Mouse (Mus musculus) midbrain, embryonic 12.5 days (tissue): ENCODE measurements around the gene Dus4l. TPM values are rescaled to one million over a fixed set of nuclear protein-coding genes. Genes with fewer than 3 reads are reported as not detected.
"Not testable (repeated sequence)": the region's sequence is repeated elsewhere in the genome, so short reads cannot be mapped to it uniquely, and the experiment has no call there.

ENCODE experiments used
- ATAC-seq: fragments of 200-750 bp; cut with Nextera tagmentation; 2 replicates; pipeline ENCODE4 v1.8.0; 2017; ENCODE audit warnings: low read depth, moderate TSS enrichment, moderate library complexity; ENCODE audit not compliant: low FRiP score
- H3K27ac ChIP-seq: fragments of 300-500 bp; sonication (generic); replicated peaks from 2 replicates; pipeline ENCODE4 v1.5.1; 2016; ENCODE audit warnings: mild to moderate bottlenecking
- H3K27me3 ChIP-seq: fragments of 300-500 bp; sonication (generic); 2 replicates; pipeline ENCODE4 v1.6.1; 2016; ENCODE audit warnings: mild to moderate bottlenecking
- H3K36me3 ChIP-seq: fragments of 300-500 bp; sonication (generic); 2 replicates; pipeline ENCODE4 v1.6.1; 2016
- H3K4me1 ChIP-seq: fragments of 300-500 bp; sonication (generic); 2 replicates; pipeline ENCODE4 v1.6.1; 2016
- H3K4me2 ChIP-seq: fragments of 300-500 bp; sonication (generic); replicated peaks from 2 replicates; pipeline ENCODE4 v1.6.1; 2016; ENCODE audit warnings: mild to moderate bottlenecking, moderate library complexity
- H3K4me3 ChIP-seq: fragments of 300-500 bp; sonication (generic); 2 replicates; pipeline ENCODE4 v1.5.1; 2016; ENCODE audit warnings: mild to moderate bottlenecking
- H3K9ac ChIP-seq: fragments of 300-500 bp; sonication (generic); replicated peaks from 2 replicates; pipeline ENCODE4 v1.6.1; 2016; ENCODE audit warnings: mild to moderate bottlenecking, moderate library complexity
- H3K9me3 ChIP-seq: fragments of 300-500 bp; sonication (generic); 2 replicates; pipeline ENCODE4 v1.6.1; 2016; ENCODE audit warnings: mild to moderate bottlenecking
- WGBS: fragments of 180-500 bp; shearing (Covaris S2); methylation state at CpG from one replicate; pipeline ENCODE4 v1.1.7; 2016; 5-methylcytosine and 5-hydroxymethylcytosine counted together
- polyA plus RNA-seq: library from polyadenylated mRNA; unstranded; fragments of >200 nt; fragmentation: Nextera tagmentation; extraction: Ambion mirVana; gene quantifications from 2 replicates; pipeline ENCODE4 v1.2.1, GENCODE M21; 2016

The Dus4l gene
- polyA plus RNA-seq, 1 experiment from 2014 or later: 7.9 TPM

- H3K27ac ChIP-seq: peak within 1 kb of the TSS; percentile 49; the same call in 1 of the 2 replicates
- H3K36me3 ChIP-seq: no peaks in the 10 kb centered on the region
- WGBS: 2% methylated on average over 66 of the region's 73 CpGs
- peaks cover 7% of the 10 kb centered on the region for H3K4me1 ChIP-seq
- H3K4me2 ChIP-seq: peak within 1 kb of the TSS; percentile 65
- peak within 1 kb of the TSS; percentile 65 for H3K4me3 ChIP-seq
- no peaks in the 10 kb centered on the region for H3K9me3 ChIP-seq
- H3K9ac ChIP-seq: peak within 1 kb of the TSS; percentile 71
- peak; percentile 91 for ATAC-seq
- no peaks in the 10 kb centered on the region for H3K27me3 ChIP-seq
Measured at GRCm38 (mm10) chr12:31634343-31635239, 20.0 kb downstream of the Dus4l start, which contains the start of gene Bcap29. Bcap29 (minus strand) TSS chr12:31634658.

GRCm38 (mm10) chr12:31633970-31634342 lies 20.7 kb downstream of the Dus4l start:
- Histone ChIP-seq H3K4me1 (peaks cover 7% of the 10 kb centered on the region), H3K9me3 (no peaks in the 10 kb centered on the region), H3K9ac (peak overlapping the region; percentile 71), H3K4me2 (peak overlapping the region; percentile 65), H3K27me3 (no peaks in the 10 kb centered on the region), H3K4me3 (peak overlapping the region; percentile 65), H3K27ac (0 out of 2 replicates have a peak overlapping the region, but pooled peaks have one; percentile 49), H3K36me3 (no peaks in the 10 kb centered on the region)
- ATAC-seq: peak; percentile 53
- WGBS: 12% methylated on average over 13 of the region's 13 CpGs

GRCm38 (mm10) chr12:31628396-31628795 lies 26.2 kb downstream of the Dus4l start:
- H3K36me3 ChIP-seq, ATAC-seq, H3K4me3 ChIP-seq, H3K4me1 ChIP-seq, H3K27ac ChIP-seq, H3K4me2 ChIP-seq, H3K27me3 ChIP-seq, H3K9me3 ChIP-seq, H3K9ac ChIP-seq: not testable (repeated sequence)
- 89% methylated on average over 9 of the region's 9 CpGs for WGBS

GRCm38 (mm10) chr12:31625016-31625415 lies 29.6 kb downstream of the Dus4l start:
- Histone ChIP-seq H3K9ac (no peak overlapping the region), H3K4me2 (no peak overlapping the region)
- WGBS: 94% methylated on average over 1 of the region's 1 CpGs

GRCm38 (mm10) chr12:31620106-31620505 lies 34.5 kb downstream of the Dus4l start:
- Histone ChIP-seq H3K9me3 (no peaks in the 10 kb centered on the region), H3K36me3 (0 out of 2 replicates have a peak, but pooled peaks cover 8% of the 10 kb centered on the region), H3K4me1 (no peaks in the 10 kb centered on the region), H3K27ac (no peak overlapping the region), H3K4me3 (no peak overlapping the region), H3K27me3 (no peaks in the 10 kb centered on the region), H3K4me2 (no peak overlapping the region), H3K9ac (no peak overlapping the region)
- WGBS: 84% methylated on average over 8 of the region's 8 CpGs
- ATAC-seq: no peak

More at GRCm38 (mm10) chr12:31625016-31625415, 29.6 kb downstream of the Dus4l start:
- no peaks in the 10 kb centered on the region for H3K9me3 ChIP-seq
- H3K36me3 ChIP-seq: peaks cover 9% of the 10 kb centered on the region; the same call in 1 of the 2 replicates
- ATAC-seq: no peak
- no peak overlapping the region for H3K4me3 ChIP-seq
- H3K4me1 ChIP-seq: no peaks in the 10 kb centered on the region
- no peaks in the 10 kb centered on the region for H3K27me3 ChIP-seq
- H3K27ac ChIP-seq: no peak overlapping the region

- Histone ChIP-seq H3K4me3 (no peak overlapping the region), H3K4me2 (no peak overlapping the region), H3K9me3 (no peaks in the 10 kb centered on the region), H3K27ac (no peak overlapping the region), H3K4me1 (no peaks in the 10 kb centered on the region), H3K9ac (no peak overlapping the region), H3K27me3 (no peaks in the 10 kb centered on the region), H3K36me3 (0 out of 2 replicates have a peak, but pooled peaks cover 3% of the 10 kb centered on the region)
- no peak for ATAC-seq
- 49% methylated on average over 4 of the region's 4 CpGs for WGBS
Measured at GRCm38 (mm10) chr12:31613353-31613752, 41.3 kb downstream of the Dus4l start.

- no peak overlapping the region for H3K9ac ChIP-seq
- H3K9me3 ChIP-seq: no peaks in the 10 kb centered on the region
- 9% methylated on average over 3 of the region's 3 CpGs for WGBS
- no peaks in the 10 kb centered on the region for H3K27me3 ChIP-seq
- H3K4me2 ChIP-seq: no peak overlapping the region
- H3K27ac ChIP-seq: no peak overlapping the region
- no peaks in the 10 kb centered on the region for H3K4me1 ChIP-seq
- ATAC-seq: no peak
- no peaks in the 10 kb centered on the region for H3K36me3 ChIP-seq
- H3K4me3 ChIP-seq: no peak overlapping the region
Measured at GRCm38 (mm10) chr12:31608138-31608537, 46.5 kb downstream of the Dus4l start.

GRCm38 (mm10) chr12:31604894-31605293 lies 49.7 kb downstream of the Dus4l start:
- H3K9me3 ChIP-seq: no peaks in the 10 kb centered on the region
- H3K36me3 ChIP-seq: no peaks in the 10 kb centered on the region
- no peak for ATAC-seq
- no peak overlapping the region for H3K9ac ChIP-seq
- no peak overlapping the region for H3K4me3 ChIP-seq
- H3K4me2 ChIP-seq: no peak overlapping the region
- no peaks in the 10 kb centered on the region for H3K27me3 ChIP-seq
- no peak overlapping the region for H3K27ac ChIP-seq
- no peaks in the 10 kb centered on the region for H3K4me1 ChIP-seq
- WGBS: 85% methylated on average over 3 of the region's 3 CpGs

- Histone ChIP-seq H3K4me1 (no peaks in the 10 kb centered on the region), H3K27me3 (no peaks in the 10 kb centered on the region), H3K4me2 (no peak overlapping the region), H3K9ac (no peak overlapping the region), H3K4me3 (no peak overlapping the region), H3K27ac (no peak overlapping the region), H3K9me3 (no peaks in the 10 kb centered on the region), H3K36me3 (no peaks in the 10 kb centered on the region)
- 77% methylated on average over 6 of the region's 6 CpGs for WGBS
- ATAC-seq: no peak
Measured at GRCm38 (mm10) chr12:31603586-31603985, 51.0 kb downstream of the Dus4l start.

- H3K9ac ChIP-seq: no peak overlapping the region
- no peaks in the 10 kb centered on the region for H3K4me1 ChIP-seq
- no peak overlapping the region for H3K27ac ChIP-seq
- H3K27me3 ChIP-seq: no peaks in the 10 kb centered on the region
- 70% methylated on average over 3 of the region's 3 CpGs for WGBS
- no peak for ATAC-seq
- no peak overlapping the region for H3K4me2 ChIP-seq
- no peaks in the 10 kb centered on the region for H3K36me3 ChIP-seq
- no peaks in the 10 kb centered on the region for H3K9me3 ChIP-seq
- no peak overlapping the region for H3K4me3 ChIP-seq
Measured at GRCm38 (mm10) chr12:31594296-31594695, 60.3 kb downstream of the Dus4l start.

GRCm38 (mm10) chr12:31592011-31592410 lies 62.6 kb downstream of the Dus4l start:
- Histone ChIP-seq H3K9me3 (no peaks in the 10 kb centered on the region), H3K27ac (no peak overlapping the region), H3K9ac (no peak overlapping the region), H3K4me1 (no peaks in the 10 kb centered on the region), H3K27me3 (no peaks in the 10 kb centered on the region), H3K36me3 (no peaks in the 10 kb centered on the region), H3K4me3 (no peak overlapping the region), H3K4me2 (no peak overlapping the region)
- WGBS: 39% methylated on average over 3 of the region's 3 CpGs
- no peak for ATAC-seq
